22 mouse cellular contexts compared by ENCODE assay signal in genomic region chr3:85159631-85160030, GRCm38 (mm10).
A peak's percentile ranks its signal among the peaks of the same experiment; 100 is the strongest.
DNase-seq lines count a peak whose midpoint lies in the region; ATAC-seq and TF ChIP-seq lines count a peak whose summit lies in the region.
"Had no signal": no experiment of that assay in that cellular context is flagged by ENCODE, and none has a peak within 500 bp of the region (broad histone marks: within the 10 kb centered on the region; RNA-seq: fewer than 3 reads in every experiment).

No protein-coding gene starts in this region.

- no peak overlapping the region for H3K27ac ChIP-seq in forebrain, embryonic 13.5 days
- H3K27ac ChIP-seq in forebrain, embryonic 10.5 days, result no peak overlapping the region
- H3K27ac ChIP-seq in left cerebral cortex, adult 2 months, result peak overlapping the region; percentile 57
- no peak overlapping the region for H3K27ac ChIP-seq in midbrain, embryonic 14.5 days (replicated peaks; ENCODE audit: low read depth, low read length)
- H3K27ac ChIP-seq: embryonic facial prominence, embryonic 13.5 days; gastrocnemius, adult 2 months; heart, embryonic 15.5 days; hindbrain, embryonic 14.5 days; liver, embryonic 14.5 days; midbrain, embryonic 12.5 days; stomach, postnatal 0 days had no signal

- H3K9ac ChIP-seq in forebrain, embryonic 13.5 days, result no peak overlapping the region
- H3K9ac ChIP-seq in midbrain, embryonic 14.5 days (replicated peaks; ENCODE audit: low read length), result no peak overlapping the region
- H3K9ac ChIP-seq: embryonic facial prominence, embryonic 13.5 days; heart, embryonic 15.5 days; hindbrain, embryonic 14.5 days; liver, embryonic 14.5 days; lung, embryonic 14.5 days; midbrain, embryonic 12.5 days had no signal

- peaks cover 4% of the 10 kb centered on the region; the same call in 1 of the 2 replicates for H3K4me1 ChIP-seq in forebrain, embryonic 13.5 days
- H3K4me1 ChIP-seq in forebrain, embryonic 10.5 days, result no peaks in the 10 kb centered on the region
- 0 out of 2 replicates have a peak, but pooled peaks cover 4% of the 10 kb centered on the region for H3K4me1 ChIP-seq in midbrain, embryonic 14.5 days (ENCODE audit: control insufficient read depth, insufficient read depth, low read length)
- H3K4me1 ChIP-seq: embryonic facial prominence, embryonic 13.5 days; heart, embryonic 15.5 days; midbrain, embryonic 12.5 days had no signal

- TF ChIP-seq CTCF in left cerebral cortex, adult 2 months (IDR thresholded peaks at IDR 0.05), result no peak
- TF ChIP-seq CTCF in brain, embryonic 14.5 days (IDR thresholded peaks at IDR 0.05; ENCODE audit: borderline replicate concordance, extremely low read depth, insufficient read depth, insufficient read length), result no peak

- no peaks in the 10 kb centered on the region for H3K27me3 ChIP-seq in forebrain, embryonic 13.5 days
- no peaks in the 10 kb centered on the region for H3K27me3 ChIP-seq in forebrain, embryonic 10.5 days (ENCODE audit: poor library complexity, severe bottlenecking)
- no peaks in the 10 kb centered on the region for H3K27me3 ChIP-seq in midbrain, embryonic 14.5 days (ENCODE audit: control insufficient read depth, insufficient read depth, low read length)
- H3K27me3 ChIP-seq: embryonic facial prominence, embryonic 13.5 days; heart, embryonic 15.5 days; midbrain, embryonic 12.5 days had no signal

- no peaks in the 10 kb centered on the region for H3K9me3 ChIP-seq in forebrain, embryonic 13.5 days (replicated peaks)
- H3K9me3 ChIP-seq in forebrain, embryonic 10.5 days, result no peaks in the 10 kb centered on the region
- no peaks in the 10 kb centered on the region for H3K9me3 ChIP-seq in midbrain, embryonic 14.5 days (ENCODE audit: control insufficient read depth, low read length)
- H3K9me3 ChIP-seq: embryonic facial prominence, embryonic 13.5 days; heart, embryonic 15.5 days; midbrain, embryonic 12.5 days had no signal

- intact Hi-C loops in left cerebral cortex, adult 2 months (cut with DNase I), result no loop called here
- intact Hi-C loops in left cerebral cortex, postnatal 4 days (cut with DNase I), result no loop called here
- intact Hi-C loops in gastrocnemius, postnatal 14 days (cut with DNase I; ENCODE audit: low total_unique reads), result no loop called here

- H3K36me3 ChIP-seq in forebrain, embryonic 13.5 days (ENCODE audit: poor library complexity, severe bottlenecking), result no peaks in the 10 kb centered on the region
- no peaks in the 10 kb centered on the region for H3K36me3 ChIP-seq in forebrain, embryonic 10.5 days (replicated peaks)
- H3K36me3 ChIP-seq in midbrain, embryonic 14.5 days (ENCODE audit: control insufficient read depth, insufficient read depth, low read length), result no peaks in the 10 kb centered on the region
- H3K36me3 ChIP-seq: embryonic facial prominence, embryonic 13.5 days; heart, embryonic 15.5 days; midbrain, embryonic 12.5 days had no signal

- TF ChIP-seq POLR2A in brain, embryonic 14.5 days (IDR thresholded peaks at IDR 0.05; ENCODE audit: borderline replicate concordance, extremely low read depth, insufficient read depth, insufficient read length, poor library complexity, severe bottlenecking), result no peak

- no peak overlapping the region for H3K4me3 ChIP-seq in forebrain, embryonic 13.5 days
- no peak overlapping the region for H3K4me3 ChIP-seq in forebrain, embryonic 10.5 days
- H3K4me3 ChIP-seq in left cerebral cortex, adult 2 months, result no peak overlapping the region
- H3K4me3 ChIP-seq in midbrain, embryonic 14.5 days (replicated peaks; ENCODE audit: low read depth, low read length), result no peak overlapping the region
- H3K4me3 ChIP-seq: embryonic facial prominence, embryonic 13.5 days; gastrocnemius, adult 2 months; heart, embryonic 15.5 days; midbrain, embryonic 12.5 days had no signal

- DNase-seq in forebrain, embryonic 10.5 days (ENCODE audit: extremely low spot score, low spot score), result no peak
- DNase-seq in left cerebral cortex, adult 2 months (ENCODE audit: extremely low spot score in 1 of 2, low spot score in 2 of 2), result no peak
- no peak for DNase-seq in left cerebral cortex, postnatal 4 days
- peak; percentile 81 for DNase-seq in brain, embryonic 14.5 days (ENCODE audit: low read depth)
- DNase-seq in right cerebral cortex, postnatal 25 days, result peak; percentile 36
- no peak for DNase-seq in gastrocnemius, postnatal 14 days
- DNase-seq in midbrain, embryonic 14.5 days, result no peak
- DNase-seq: adrenal gland, postnatal 10 days; cerebellum, postnatal 10 days; gastrocnemius, adult 2 months; heart, postnatal 4 days; kidney, adult 18-20 months; kidney, postnatal 4 days; lung, embryonic 14.5 days had no signal

- WGBS in forebrain, embryonic 13.5 days, result 56% methylated on average over 6 of the region's 6 CpGs
- WGBS in forebrain, embryonic 10.5 days, result 81% methylated on average over 6 of the region's 6 CpGs
- 57% methylated on average over 6 of the region's 6 CpGs for WGBS in midbrain, embryonic 14.5 days

- ATAC-seq in forebrain, embryonic 13.5 days, result peak; percentile 81
- ATAC-seq in midbrain, embryonic 14.5 days (ENCODE audit: low FRiP score, low TSS enrichment), result no peak
- ATAC-seq: inflammation-experienced regulatory T-cells, adult 6 months had no signal

- no peak overlapping the region for H3K4me2 ChIP-seq in forebrain, embryonic 13.5 days
- no peak overlapping the region for H3K4me2 ChIP-seq in midbrain, embryonic 14.5 days (ENCODE audit: low read length)
- H3K4me2 ChIP-seq: embryonic facial prominence, embryonic 13.5 days; heart, embryonic 15.5 days; hindbrain, embryonic 14.5 days; lung, embryonic 14.5 days; midbrain, embryonic 12.5 days had no signal

Comparison
In these comparisons a context has a peak if more than half of its experiments do, and no peak if none do; other contexts are left out.
1. DNase-seq: peak in brain, embryonic 14.5 days (single experiment) and right cerebral cortex, postnatal 25 days (single experiment); none in forebrain, embryonic 10.5 days (single experiment), left cerebral cortex, adult 2 months (0 of 2), left cerebral cortex, postnatal 4 days (single experiment), gastrocnemius, postnatal 14 days (single experiment) and midbrain, embryonic 14.5 days (single experiment).